Mouse (Mus musculus) monocyte, adult 5-6 weeks (primary cell): ENCODE data around the gene Tjp2. TPM values are rescaled to one million over a fixed set of nuclear protein-coding genes. Genes with fewer than 3 reads are reported as not detected.

ENCODE experiments used
- ATAC-seq: fragments of 153-309, 156-312 bp; replicated peaks from 2 replicates; pipeline ENCODE4 v1.8.0; 2017; ENCODE audit warnings: mild to moderate bottlenecking; ENCODE audit not compliant: low TSS enrichment, insufficient number of reproducible peaks, severe bottlenecking, poor library complexity, low FRiP score
- total RNA-seq: library from RNA; stranded (forward); fragments of 200-1000, 200-491, 200-594 nt; gene quantifications from 3 replicates; pipeline ENCODE4 v1.2.3, GENCODE M21; 2017

The Tjp2 gene
- total RNA-seq, 1 experiment from 2014 or later = 7.0 TPM

- no peak for ATAC-seq
These were observed 71.4 kb downstream of the Tjp2 start for GRCm38 (mm10) chr19:24153266-24154023.

GRCm38 (mm10) chr19:24144009-24144408, 80.8 kb downstream of the Tjp2 start:
- ATAC-seq = no peak

GRCm38 (mm10) chr19:24142621-24143061, 82.2 kb downstream of the Tjp2 start:
- ATAC-seq = no peak

DNA sequence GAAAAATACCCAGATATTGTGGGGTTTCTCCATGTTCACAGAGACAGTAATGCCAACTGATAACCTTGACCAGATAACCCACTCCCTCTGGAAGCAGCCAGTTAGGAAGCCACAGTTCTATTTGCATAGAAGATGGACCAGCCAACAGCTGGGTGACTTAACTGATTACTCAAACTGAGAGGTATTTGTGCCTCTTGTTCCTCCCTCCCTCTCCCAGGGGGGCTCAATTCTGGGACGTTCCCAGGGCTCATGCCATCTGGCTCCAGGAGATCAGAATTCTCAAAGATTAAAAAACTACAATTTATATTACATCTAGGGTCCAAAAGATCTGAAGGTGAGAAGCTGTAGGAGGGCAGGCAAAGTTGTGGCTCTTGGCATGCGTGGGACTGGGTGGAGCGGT, 84.5 kb downstream of the Tjp2 start:
- no peak for ATAC-seq

DNA sequence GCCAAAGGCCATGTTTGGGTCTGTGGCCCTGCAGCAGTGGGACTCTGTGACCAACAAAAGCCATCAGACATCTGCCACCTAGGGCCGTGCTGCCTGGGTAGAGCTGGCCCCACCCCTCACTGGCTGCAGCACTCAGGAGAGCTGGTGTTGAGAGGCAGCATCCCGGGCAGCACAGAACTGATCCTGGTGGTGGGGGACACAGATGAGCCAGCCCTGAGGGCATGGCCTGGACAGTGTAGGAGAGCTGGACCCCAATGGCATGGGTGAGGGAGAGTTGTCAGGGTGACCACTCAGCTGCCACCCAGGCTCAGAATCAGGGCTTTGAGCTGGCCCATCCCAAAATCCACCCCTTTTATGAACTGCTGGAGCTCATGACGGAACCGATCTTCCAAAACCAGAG, 87.4 kb downstream of the Tjp2 start:
- ATAC-seq = no peak

DNA sequence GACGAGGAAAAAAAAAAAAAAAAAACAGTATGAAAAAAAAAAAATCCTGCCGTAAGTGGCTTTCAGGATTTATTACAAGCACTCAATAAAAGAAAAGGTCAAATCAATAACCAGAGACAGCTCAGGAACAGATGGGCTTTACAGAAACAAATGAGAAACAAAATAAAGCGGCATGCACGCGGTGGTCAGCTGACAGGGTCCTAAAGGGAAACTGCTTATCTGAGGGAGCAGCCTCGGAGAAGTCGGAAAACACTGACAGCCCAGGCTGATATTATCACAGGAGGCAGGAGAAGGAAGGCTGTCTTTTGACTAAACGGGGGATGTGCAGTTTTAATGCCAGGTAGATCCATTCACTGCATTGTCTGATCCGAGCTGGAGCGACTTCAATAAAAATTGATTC, 89.8 kb downstream of the Tjp2 start:
- no peak for ATAC-seq

DNA sequence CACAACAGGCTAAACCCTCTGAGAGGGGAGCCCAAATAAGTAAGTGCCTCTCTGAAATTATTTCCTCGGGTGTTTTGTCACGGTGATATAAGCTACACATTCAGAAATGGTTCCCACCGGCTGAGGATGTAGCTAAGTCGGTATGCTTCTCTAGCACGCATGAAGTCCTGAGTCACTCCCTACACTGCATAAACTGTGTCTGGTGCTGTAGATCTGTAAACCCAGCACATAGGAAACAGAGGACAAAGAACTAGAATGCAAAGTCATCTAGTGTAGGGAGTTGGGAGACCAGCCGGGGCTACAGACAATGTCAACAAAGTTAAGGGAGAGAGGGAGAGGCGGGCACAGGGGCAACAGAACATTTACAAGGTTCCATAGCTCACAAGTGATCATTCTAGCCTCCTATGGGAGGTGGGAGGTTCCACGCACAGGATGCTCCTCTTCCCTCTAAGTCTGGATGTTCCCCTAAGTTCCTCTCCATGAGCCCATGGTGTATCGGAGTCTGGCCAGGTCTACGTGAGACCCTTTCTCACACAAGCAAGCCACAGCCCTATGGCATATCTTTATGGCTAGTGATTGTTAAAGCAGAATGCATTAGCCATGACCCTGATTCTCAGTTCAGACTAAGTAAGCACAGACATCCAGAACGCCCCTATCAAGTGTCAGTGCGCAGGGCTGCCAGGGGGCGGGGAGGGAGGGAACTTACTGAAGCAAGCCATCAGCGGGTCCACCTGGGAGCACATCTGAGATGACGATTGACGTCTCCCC, 90.5 kb downstream of the Tjp2 start:
- ATAC-seq = no peak

GRCm38 (mm10) chr19:24123534-24124290, 101.1 kb downstream of the Tjp2 start:
- ATAC-seq = no peak

GRCm38 (mm10) chr19:24123087-24123486, 101.7 kb downstream of the Tjp2 start:
- no peak for ATAC-seq

DNA sequence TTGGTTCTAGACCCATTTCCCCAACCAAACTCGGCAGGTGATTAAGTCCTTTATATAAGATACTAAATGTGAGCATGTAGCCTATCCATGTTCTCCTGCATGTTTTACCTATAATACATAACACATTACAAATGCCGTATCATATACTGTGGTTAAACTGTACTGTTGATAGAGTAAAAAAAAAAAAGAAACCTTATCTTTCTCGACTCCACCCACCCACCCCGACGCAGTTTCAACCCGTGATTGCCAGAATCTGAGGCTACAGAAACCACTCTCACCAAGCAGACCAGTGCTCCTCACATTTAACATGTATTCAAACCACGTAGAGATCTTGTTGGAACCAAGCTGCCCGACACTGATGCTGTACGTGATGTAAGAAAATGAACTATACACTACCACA, 102.2 kb downstream of the Tjp2 start:
- no peak for ATAC-seq

DNA sequence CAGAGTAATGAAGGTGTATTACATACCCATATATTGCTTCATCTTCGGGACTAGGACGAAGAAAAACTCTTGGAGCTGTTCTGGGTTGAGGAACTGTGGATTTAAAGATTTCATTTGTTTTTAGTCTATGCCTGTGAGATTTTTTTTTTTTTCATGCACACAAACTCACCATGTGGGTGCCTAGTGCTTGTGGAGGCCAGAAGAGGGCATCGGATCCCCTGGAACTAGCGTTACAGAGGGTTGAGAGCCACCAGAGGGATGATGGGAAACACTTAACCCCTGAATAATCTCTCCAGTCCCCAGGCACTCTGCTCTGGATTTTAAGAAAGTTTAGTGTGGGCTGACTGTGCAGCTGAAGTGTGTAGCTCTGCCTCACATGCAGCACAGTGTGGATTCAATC, 104.0 kb downstream of the Tjp2 start:
- no peak for ATAC-seq

- ATAC-seq = no peak
These were observed 106.1 kb downstream of the Tjp2 start for GRCm38 (mm10) chr19:24118775-24119174.

DNA sequence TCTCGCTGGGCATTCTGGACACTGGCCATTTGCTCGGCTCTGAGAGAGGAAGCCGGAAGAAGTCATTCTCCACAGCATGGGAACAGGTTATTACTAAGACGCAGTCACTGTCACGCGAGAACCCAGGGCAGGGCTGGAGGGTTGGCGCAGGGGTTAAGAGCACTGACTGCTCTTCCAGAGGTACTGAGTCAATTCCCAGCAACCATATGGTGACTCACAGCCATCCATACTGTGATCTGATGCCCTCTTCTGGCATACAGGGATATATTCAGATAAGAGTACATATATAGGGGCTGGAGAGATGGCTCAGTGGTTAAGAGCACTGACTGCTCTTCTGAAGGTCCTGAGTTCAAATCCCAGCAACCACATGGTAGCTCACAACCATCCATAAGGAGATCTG, 113.2 kb downstream of the Tjp2 start:
- ATAC-seq = no peak

DNA sequence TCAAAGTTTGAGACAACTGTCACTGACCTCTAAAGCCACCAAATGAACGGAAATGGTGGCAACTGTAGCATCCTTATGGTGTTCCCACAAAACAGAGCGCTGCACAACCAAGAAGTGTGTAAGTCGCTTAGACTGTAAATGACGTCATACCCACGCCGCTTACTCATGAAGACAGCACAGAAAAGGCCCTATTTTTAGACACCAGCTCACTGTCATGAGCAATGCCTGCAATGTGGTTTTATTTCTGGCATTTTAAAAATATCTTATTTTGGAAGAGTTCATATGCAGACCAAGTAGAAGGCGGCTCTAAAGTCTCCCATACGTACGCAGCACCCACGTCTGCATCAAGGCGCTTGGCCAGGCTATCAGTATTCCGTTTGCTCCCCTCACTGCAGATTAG, 117.1 kb downstream of the Tjp2 start:
- no peak for ATAC-seq

- no peak for ATAC-seq
These were observed 121.0 kb downstream of the Tjp2 start for GRCm38 (mm10) chr19:24103802-24104201.

DNA sequence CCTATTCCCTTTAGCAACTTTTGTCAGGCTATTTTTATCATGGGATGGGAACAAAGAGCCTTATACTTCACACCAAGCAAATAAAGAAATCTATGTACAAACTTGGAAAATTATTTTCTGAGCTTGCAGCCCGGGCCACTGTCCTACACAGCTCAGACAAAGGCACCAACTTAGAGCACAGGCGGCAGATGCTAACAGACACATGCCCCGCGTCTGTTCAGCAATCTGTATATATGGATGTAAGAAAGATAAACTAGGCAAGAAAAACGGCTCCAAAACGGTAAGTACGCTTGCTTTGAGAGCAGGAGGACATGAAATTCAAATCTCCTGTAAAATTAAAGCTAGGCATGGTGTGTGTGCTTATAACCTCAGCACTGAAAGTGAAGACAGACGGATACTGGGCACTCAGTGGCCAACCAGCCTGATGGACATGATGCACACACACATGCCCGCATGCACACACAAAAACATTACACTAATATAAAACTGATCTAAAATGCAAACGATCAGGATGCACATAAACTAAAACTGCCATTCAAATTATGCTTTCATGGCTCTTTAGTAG, 122.2 kb downstream of the Tjp2 start:
- no peak for ATAC-seq

- no peak for ATAC-seq
These were observed 123.6 kb downstream of the Tjp2 start for GRCm38 (mm10) chr19:24101183-24101582.

DNA sequence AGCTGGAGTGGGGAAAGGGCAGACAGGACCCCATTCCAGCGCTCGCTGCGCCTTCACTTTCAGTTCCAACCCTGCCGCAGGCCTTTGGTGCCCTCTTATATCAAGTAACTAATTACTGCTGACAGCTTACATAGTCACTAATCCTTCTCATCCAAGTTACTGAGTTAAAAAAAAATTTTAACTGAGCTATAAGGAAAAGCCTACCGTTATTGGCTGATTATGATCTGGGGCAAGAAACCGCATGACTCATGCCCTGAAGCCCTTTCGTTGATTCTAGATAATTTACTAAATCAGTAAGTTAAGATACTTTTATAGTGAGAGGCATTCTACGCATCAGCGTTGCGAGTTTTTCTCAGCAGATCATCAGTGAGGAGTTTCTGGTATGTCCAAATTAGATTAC, 126.1 kb downstream of the Tjp2 start:
- no peak for ATAC-seq
